Mouse (Mus musculus) kidney, postnatal 10 days (tissue): ENCODE data around the gene Phox2a.
A peak's percentile ranks its signal among the peaks of the same experiment; 100 is the strongest.

ENCODE experiments used
- DNase-seq: peaks from one replicate; pipeline ENCODE4 v3.0.0; 2021; ENCODE audit warnings: mixed read lengths

Gene Phox2a

DNA sequence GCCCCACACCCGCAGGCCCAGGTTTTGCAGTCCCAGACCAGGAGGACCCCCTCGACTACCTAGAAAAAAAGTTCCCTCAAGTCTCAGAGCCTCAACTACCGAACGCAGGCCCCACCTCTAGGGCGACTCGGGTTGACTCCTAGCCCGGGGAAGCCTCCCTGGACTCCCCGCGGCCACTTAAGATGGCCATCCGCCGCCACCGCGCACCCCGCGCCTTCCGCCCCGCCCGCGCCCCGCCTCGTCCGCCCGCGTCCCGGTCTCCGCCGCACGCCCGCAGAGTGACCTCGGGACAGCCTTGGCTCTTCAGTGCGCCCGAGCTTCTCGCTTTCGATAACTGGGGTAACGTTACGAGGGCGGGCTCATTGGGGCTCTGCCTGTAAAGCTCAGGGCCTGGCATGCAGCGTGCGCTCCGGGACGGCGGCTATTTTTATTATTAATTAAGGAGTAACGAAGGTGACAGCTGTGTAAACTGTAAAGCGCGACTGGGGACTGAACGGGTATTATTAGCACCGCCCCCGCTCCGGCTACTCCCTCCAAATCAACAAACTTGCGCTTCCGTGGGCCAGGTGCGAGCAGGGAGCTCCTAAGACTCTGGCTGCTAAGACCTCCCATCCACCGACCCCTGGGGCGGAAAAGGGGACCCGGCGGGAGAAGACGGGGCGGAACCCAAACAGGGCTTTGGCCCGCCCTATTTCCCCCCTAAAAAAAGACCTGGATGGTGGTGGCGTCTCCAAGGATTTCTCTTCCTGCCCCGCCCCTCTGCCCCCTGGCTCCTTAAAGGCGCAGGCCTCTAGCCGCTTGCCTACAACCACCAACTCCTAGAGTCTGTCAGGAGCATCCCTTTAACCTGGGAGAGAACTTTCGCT, 19.7 kb downstream of the Phox2a start, which contains the start of gene Inppl1:
Inppl1 (minus strand) TSS at position 624 of the 866 bp plus-strand sequence.
- DNase-seq: peak; percentile 96

DNA sequence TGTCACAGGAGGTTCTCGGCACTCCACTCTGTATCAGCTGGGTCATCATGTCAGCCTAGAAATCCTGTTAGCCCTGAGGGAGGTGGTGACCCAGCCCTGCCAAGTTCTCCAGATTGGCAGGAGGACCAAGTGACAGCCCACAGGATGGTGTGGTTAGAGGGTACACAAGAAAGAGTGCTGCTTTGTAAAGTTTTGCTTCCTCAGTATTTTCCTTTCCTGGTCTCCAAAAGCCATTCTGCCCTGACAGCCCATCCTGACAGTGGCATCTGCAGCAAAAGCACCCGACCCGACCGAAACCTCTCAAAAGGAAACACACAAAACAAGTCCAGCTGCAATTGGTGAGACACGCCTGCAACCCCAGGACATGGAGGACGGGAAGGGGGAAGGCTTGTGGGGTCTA, 26.1 kb downstream of the Phox2a start:
- no peak for DNase-seq

DNA sequence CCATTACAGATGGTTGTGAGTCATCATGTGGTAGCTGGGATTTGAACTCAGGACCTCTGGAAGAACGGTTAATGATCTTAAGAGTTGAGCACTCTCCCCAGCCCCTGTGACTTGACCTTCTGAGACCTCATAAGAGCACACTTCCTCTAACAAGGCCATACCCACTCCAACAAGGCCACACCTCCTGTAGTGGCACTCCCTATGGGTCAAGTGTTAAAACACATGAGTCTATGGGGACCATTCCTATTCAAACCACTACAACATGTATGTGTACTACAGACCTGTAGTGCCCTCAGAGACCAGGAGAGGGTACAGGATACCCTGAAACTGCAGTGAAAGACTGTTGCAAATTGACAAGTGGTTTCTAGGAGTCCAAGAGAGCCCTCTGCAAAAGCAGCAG, 29.8 kb downstream of the Phox2a start:
- DNase-seq: no peak

DNA sequence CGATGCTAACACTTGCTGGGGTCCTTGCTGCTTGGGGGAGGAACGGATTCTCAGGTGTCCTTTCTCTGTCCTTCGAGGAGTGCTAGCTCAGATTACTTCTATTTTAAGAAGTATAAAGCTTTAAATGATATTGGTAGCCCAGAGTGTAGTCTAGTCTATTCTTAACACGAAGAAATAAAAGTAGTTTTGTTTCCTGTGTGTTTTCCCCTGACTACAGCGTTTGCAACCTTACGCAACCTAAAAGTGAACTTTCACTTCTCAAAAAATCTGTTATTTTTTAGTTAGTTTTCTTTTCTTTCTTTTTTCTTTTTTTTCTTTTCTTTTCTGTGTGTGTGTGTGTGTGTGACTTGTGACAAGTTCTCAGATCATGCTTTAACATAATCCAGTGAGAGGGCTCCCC, 33.6 kb downstream of the Phox2a start:
- no peak for DNase-seq

DNA sequence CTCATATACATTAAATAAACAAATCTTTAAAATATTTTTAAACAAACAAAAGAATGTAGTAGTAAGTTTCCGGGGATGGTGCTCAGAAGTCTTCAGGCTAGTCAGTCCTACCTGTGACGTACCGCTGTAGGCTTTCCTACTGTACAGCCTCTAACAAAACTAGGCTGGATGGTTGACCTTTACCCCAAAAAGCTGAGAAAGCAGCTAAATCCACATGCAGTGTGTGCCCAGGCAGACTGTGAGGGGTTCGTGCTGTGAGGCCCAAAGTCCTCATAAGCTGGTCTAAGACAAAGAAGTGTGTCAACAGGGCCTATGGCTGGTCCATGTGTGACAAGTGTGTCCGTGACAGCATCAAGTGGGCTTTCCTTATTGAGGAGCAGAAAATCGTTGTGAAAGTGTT, 34.7 kb downstream of the Phox2a start:
- DNase-seq: no peak

DNA sequence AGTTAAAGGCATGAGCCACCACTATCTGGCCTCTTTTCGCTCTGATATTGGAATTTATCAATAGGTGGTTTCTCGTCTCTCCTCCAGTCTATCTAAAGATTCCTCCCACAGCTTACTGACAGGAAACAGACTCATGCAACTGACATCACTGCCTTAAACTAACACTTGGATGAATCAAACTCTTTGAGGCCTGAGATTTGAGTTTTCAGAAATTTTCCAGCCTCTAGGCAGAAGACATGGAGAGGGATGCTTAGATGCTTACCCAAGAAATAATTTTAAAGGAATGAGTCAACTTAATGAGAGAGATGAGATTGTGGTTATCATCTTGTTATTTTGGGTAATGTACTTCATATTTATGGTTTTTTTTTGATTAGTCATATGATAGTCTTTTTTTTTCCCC, 35.7 kb downstream of the Phox2a start:
- DNase-seq: no peak

DNA sequence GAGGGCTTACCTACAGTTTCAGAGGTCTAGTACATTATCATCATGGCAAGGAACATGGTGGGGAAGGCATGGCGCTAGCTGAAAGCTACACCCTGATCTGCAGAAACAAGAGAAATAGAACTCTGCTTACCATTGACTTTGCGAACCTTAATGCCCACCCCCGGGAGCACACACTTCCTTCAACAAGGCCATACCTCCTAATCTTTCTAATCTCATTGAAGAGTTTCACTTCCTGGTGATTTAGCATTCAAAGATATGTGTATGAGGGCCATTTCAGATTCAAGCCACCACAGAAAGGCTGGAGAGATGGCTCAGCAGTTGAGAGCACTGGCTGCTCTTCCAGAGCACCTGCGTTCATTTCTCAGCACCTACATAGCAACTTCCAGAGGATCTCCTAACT, 39.0 kb downstream of the Phox2a start, which contains the start of gene Folr2:
Folr2 (minus strand) TSS at position 101 of the 400 bp plus-strand sequence.
- no peak for DNase-seq

DNA sequence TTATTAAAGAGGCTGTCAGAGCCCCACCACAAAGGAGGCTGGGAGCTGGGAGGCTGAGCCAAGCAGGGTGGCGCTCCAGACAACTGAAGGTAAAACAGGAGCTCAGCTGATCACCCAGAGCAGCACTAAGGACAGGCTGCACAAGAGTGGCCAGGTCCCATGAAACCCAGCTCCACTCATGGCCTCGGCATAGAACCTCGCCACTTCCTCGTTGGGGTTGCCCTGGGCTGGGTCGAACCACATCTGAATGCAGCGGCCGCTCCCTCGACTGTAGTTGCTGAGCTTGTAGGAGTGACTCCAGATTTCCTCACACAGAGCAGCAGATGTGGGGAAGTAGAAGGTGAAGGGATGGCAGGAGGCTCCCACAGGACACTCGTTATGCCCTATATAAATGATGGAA, 40.2 kb downstream of the Phox2a start:
- DNase-seq: no peak

DNA sequence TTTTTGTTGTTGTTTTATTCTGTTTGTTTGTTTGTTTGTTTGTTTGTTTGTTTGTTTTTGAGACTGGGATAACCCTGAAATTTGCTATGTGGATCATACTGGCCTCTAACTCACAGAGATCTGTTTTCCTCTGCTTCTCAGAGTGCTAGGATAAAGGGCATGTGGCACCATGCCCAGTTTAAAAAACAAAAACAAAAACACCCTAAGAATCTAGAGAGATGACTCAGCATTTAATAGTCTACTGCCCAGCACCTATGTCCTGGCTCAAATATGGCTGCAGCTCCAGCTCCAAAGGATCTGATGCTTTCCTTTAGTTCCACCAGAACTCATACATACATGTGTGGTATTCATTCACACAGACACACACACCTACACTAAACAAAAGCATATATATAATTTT, 42.9 kb downstream of the Phox2a start:
- peak; percentile 46 for DNase-seq

DNA sequence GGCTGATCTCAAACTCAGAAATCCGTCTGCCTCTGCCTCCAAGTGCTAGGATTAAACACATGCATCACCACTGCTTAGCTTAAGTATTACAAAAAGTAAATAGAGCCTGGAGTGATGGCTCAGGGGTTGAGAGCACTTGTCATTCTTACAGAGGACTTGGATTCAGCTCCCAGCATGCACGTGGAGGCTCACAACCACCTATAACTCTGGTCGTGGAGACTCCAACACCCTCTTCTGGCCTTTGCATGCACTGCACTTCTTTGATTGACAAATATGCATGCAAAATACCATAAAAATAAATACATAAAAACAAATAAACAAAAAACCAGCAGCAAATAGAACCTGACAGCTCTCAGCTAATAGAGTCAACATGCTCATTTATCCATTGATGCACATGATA, 44.2 kb downstream of the Phox2a start:
- DNase-seq: no peak

DNA sequence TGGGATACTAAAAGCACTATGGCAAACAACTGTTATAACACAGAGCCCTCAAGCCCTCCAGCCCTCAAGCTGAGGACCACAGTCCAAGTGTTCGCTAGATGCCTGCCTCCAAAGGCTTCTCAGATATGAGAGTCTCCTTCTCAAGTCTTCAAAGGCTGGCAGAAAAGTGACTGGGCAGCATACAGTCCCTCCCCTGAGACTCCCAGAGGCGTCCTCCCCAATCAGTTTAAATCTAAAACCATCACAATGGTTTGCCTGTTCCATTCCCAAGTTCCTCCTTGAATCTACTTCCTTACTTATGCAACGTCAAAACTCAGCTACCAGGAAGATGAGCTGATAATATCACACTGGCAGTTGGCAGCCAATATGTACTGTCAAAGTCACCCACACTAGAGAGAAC, 45.3 kb downstream of the Phox2a start, which contains the start of gene Anapc15:
Anapc15 (plus strand) TSS at position 301 of the 400 bp plus-strand sequence.
- DNase-seq: no peak

DNA sequence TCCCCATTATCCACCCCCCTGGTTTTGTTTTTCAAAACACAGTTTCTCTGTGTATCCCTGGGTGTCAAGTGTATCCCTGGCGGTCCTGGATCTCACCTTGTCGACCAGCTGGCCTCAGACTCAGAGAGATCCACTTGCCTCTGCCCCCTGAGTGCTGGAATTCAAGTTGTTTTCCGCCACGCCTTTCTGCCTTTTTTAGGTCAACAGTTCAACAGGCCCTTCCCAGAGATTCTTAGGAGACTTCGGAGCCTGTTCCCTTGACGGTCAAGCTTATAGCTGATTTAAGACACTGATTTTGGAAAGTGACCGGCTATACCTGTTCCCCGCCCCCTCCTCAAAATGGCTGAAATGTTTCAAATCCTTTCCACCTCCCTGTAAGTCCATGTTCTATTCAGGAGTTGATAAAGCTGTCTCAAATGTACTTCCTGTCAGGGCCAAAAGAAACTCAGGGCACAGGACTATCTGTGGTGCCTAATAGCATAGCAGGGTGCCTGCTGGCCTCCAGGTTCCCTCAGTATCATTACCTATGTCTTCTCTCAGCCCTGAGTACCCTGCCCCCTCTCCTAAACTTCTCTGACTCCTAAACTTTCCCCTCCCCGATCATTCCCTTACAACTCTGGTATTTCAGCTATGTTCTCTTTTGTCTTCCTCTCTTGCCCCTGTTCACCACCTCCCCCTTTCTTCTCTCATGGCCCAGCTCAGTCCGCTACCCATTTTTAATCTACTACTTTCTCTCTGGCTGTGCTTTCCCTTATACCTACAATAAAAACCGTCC, 48.6 kb downstream of the Phox2a start:
- DNase-seq: no peak

DNA sequence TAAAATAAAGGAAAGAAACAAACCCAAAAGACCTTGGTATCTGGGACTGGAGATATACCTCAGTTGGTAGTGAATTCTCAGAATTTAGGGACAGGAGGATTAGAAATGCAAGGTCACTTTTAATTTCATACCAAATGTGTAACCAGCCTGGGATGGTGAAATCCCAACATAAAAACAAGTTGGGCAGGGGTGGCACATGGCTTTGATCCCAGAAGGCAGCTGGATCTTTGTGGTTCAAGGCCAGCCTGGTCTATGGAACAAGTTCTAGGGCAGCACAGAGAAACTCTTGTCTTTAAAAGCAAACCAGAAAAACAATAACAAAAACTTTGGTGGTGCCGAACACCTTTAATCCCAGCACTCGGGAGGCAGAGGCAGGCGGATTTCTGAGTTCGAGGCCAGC, 49.4 kb downstream of the Phox2a start:
- DNase-seq: no peak

DNA sequence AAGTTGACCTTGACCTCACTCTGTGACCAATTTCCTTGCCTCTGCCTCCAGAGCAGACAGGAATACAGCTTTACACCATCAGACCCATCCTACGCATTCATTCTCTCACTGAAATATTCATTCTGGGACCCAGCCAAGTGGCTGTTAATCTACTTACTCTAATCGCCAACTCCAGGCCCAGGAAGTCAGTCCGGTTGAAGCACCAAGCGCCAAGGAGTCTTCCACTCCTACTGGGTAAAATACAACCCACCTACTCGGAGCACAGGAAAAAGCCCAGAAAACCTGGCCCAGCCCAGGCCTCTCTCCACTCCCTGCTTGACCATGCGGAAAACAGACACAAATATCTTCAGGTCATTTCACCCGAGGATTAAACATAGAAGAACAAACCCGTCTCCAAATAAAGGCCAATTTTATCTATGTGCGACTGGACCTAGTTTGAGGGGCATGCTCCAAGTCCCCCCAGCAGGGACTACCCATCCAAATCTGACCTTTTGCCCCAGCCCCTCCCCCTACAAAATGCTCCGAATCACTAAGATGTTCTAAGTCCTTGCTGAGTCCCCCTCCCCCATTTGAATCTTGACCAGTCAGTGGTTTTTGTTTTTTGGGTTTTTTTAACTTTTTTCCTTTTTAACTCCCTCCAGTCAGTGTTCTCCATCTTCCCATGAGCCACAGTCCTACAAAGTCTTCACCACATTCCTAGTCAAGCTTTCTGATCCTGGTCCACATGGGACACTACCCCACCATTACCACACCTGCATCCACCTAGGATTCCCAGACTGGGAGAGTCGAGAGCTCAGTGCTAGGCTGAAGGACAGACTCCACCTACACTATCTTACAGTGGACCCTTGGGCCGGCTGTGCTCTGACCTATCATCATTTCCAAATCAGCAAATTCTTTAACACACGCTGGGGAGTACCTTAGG, 50.4 kb downstream of the Phox2a start:
- peak; percentile 60 for DNase-seq

DNA sequence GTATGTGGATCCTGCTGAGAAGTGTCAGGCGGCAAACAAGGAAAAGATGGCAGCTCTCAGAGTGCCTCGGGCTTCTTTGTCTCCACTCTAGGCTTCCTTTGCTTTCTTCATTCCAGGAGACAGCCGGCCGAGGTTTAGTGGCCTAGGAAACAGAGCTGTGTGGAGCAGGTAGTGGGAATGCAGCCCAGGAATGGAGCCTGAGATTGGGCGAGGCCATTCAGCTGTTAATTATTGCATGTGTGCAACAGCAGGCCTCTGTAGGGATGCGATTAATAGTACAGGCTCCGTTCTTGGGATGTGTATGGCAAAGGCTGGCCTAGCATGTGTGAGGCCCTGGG, 51.0 kb downstream of the Phox2a start:
- DNase-seq: peak; percentile 19

DNA sequence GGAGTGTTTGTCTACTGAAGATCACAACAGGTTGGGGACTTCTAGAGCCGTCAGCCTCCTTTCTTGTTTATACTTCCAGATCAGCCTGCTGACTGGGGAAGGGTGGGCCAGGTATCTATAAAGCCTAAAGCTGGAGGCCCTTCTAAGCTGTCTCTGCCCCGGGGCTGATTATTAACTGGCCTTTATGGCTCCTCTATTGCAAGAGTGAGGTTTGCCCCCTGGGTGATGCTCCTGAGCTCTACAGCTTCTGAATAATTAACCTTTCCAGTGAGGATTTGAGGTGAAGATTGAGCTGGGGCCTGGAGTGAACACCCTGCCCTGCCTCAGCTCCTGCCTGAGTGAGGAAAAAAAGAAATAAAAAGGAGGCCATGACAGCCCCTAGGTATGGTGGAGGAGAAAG, 52.5 kb downstream of the Phox2a start, which contains the start of gene Folr1:
Folr1 (minus strand) TSS at position 160 of the 400 bp plus-strand sequence.
- DNase-seq: peak; percentile 66

DNA sequence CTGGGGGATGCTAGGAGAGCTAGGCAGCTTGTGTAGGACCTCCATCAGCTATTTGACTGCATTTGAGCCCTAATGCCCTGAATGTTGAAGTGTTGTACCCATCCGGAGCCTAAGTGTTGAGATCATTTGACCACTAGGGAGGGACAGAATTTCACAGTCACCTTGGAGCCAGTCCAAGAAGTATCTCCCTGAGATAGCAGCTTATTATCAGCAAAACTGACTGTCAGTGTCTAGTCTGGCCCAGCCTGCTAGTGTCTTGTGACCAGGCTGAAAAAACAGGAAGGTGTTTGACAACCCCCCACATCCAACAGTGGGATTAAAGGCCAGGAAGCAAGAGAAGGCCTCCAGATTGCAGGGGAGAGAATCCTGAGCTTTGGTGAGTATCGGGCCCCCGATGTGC, 53.2 kb downstream of the Phox2a start:
- DNase-seq: peak; percentile 27
